Mouse (Mus musculus) T-cell, adult 2 months (primary cell): ENCODE measurements around the gene Atp6v1g2.

ENCODE experiments used
- DNase-seq: peaks from one replicate; pipeline ENCODE4 v3.0.0; 2022; ENCODE audit warnings: low spot score

Gene Atp6v1g2

DNA sequence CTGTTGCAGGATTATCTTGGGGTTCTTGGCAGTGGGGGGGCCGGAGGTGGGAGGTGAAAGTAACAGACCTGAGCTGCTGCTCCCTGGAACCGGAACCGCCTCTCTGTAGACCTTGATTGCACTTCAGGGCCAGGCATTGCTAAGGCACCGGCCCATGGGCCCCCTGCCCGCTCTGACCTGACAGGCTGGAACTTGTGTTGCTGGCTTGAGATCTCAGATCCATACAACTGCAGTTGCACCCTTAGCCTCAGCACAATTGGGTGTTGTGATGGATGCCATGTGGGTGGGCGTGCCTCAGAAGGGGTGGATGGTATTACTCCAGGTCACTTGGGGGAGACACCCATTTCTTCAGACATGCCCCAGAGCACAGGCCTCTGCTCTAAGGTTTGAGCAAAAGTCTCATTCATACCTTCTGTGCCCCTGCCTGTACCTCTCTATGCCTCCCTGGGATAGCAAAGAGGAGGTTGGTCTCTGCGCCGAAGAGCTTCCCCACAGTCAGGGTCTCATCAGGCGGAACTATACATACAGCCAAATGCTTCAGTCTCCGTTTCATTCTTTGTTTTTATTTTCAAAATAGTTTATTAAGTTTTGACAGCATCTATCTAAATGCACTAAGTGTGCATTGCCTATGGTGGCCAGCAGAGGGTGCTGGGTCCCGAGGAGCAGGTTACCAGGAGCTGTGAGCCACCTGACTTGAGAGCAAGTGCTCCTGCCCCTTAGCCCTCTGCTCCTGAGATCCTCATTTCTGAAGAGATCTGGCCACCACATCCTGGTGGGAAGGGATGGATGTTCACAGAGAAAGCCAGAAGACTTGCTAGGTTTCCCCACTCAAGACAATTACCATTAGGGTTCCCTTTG is 21.0 kb downstream of the Atp6v1g2 start:
- peak; percentile 76 for DNase-seq

DNA sequence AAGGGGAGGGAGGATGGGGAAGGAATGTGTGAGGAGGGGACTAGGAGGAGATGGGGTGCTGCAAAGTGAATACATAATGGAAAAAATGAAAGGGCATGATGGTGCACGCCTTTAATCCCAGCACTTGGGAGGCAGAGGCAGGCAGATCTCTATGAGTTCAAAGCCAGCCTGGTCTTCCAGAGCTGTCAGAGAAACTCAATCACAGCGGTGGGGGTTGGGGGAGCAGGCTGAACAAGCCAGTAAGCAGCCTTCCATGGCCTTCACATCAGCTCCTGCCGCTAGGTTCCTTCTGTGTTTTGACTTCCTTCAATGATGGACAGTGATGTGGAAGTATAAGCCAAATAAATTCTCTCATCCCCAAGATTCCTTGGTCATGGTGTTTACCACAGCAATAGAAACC is 21.8 kb downstream of the Atp6v1g2 start:
- DNase-seq, result no peak

DNA sequence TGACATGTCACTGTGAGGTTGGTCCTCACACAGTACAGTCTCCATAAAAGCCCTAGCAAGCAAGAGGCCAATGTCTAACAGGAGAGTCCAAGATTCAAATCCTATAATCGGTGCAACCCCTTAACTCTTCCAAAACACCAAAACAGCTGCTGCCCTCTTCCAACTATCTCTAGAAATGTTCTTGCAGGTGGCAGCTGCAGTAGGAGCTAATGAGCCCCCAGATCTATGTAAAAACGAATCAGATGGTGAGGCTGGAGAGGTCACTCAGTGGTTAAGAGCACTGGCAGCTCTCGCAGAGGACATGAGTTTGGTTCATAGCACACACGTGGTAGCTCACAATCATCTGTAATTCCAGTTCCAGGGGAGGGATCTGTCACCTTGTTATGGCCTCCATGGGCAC is 22.2 kb downstream of the Atp6v1g2 start:
- DNase-seq, result no peak

DNA sequence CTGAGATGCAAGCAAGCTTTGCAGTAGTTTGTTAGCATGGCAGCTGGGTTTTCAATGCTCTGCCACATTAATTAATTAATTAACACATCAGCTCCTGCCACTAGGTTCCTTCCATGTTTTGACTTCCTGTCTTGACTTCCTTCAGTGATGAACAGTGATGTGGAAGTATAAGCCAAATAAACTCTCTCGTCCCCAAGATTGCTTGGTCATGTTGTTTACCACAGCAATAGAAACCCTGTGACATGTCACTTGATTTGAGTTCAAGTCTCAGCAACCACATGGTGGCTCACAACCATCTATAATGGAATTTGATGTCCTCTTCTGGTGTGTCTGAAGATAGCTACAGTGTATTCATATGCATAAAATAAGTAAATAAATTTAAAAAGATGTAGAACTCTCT is 23.9 kb downstream of the Atp6v1g2 start:
- no peak for DNase-seq

DNA sequence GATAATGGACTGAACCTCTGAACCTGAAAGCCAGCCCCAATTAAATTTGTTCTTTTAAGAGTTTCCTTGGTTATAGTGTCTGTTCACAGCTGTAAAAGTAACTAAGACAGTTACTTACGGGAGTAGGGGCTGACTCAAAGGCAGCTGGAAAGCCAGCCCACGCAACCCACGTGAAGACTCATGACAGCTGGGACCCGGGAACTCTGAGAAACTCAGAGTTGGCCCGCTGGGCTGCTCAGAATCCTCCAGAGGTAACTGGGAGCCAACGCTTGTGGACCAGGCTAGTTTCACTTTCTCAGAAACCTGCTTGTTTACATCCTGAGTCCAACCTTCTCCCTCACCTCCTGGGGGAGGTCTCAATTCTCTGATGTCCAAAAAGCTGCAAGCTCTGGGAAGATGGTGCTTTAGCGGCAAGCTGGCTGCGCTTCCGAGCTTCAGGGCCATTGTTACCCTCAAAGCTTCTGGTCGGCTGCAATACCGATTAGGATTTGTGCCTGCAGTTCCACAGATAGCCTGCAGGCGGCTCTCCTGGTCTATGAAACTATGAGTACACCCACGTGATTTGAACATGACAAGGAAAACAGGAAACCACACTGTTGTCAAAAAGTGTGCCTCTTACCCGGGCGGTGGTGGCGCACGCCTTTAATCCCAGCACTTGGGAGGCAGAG is 24.5 kb downstream of the Atp6v1g2 start:
- DNase-seq, result peak; percentile 96

DNA sequence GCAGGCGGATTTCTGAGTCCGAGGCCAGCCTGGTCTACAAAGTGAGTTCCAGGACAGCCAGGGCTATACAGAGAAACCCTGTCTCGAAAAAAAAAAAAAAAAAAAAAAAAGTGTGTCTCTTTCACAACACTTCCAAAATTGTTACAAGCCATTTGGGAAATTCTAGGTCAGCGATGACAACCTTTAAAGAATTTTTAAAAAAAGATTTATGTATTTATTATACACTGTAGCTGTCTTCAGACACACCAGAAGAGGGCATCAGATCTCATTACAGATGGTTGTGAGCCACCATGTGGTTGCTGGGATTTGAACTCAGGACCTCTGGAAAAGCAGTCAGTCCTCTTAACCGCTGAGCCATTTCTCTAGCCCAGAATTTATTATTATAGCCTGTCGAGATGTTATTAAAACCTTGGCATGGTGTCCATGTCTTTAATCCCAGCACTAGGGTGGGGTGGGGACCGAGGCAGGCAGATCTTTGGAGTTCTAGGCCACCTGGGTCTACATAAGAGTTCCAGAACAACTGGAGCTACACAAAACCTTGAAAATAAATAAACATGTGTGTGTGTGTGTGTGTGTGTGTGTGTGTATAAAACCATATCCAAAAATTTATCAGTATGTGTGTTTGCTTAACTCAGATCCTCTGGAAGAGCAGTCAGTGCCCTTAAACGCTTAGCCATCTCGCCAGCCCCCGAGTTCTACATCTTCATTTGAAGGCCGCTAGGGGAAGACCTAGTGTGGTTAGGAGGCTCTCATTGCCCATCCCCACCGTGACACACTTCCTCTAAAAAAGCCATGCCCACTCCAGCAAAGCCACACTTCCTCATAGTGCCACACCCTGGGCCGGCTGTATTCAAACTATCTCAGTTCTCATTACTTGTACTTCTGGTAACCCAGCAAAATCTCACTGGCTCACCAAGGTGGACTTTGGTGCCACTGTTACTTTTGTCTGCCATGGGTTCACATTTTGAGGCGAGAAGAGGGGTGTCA is 25.3 kb downstream of the Atp6v1g2 start:
- peak; percentile 88 for DNase-seq

DNA sequence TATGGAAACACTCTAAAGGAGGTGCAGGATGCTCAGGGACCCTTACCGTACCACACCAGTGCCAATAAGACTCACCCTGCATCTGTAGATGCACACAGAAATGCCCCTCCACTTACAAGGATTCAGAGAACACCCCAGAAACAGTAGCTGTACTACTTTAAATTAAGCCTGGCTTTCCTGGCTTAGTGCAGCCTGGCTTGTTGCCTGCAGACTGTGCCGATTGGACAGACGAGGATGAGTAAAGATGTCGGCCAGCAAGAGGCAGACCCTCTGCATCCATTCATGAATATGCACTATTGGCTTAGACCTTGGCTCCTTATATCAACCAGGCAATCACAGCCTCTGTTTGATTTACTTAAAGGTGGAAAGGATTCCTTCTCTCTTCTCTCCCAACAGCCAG is 26.2 kb downstream of the Atp6v1g2 start:
- no peak for DNase-seq

DNA sequence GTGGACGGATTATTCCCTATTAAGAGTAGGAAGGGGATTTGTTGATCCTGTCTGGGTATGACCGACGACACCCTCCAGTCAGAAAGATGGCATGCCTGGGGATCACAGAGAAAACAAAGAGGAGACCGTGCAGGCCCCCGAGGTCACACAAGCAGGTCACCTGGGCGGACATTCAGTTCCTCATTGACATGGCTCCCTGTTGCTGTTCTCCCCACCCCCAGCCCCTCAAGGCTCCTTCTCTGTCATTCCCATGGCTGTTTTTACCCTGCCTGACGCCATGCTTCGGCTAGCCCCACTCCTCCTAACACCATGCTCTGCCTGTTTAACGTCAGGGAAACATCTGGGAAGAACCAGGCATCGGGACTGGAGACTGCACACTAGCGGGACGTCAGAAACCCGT is 28.2 kb downstream of the Atp6v1g2 start:
- DNase-seq, result no peak

DNA sequence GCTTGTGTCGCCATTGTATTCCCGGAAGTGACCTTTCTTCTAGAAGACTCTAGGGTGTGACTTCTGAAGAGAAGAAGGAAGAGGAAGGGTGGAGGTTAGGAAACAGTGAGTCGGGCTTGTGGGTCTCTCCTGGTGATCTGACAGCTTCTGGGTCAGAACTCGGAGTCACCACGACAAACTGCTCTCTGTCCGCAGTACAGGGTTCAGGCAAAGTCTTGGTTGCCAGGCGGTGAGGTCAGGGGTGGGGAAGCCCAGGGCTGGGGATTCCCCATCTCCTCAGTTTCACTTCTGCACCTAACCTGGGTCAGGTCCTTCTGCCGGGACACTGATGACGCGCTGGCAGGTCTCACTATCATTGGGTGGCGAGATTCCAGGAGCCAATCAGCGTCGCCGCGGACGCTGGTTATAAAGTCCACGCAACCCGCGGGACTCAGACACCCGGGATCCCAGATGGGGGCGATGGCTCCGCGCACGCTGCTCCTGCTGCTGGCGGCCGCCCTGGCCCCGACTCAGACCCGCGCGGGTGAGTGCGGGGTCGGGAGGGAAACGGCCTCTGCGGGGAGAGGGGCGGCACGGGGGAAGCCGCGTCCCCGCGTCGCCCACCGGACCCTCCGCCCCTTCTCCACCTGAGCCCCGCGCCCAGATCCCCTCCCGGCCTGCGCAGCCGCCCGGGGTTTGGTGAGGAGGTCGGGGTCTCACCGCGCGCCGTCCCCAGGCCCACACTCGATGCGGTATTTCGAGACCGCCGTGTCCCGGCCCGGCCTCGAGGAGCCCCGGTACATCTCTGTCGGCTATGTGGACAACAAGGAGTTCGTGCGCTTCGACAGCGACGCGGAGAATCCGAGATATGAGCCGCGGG is 29.4 kb downstream of the Atp6v1g2 start, which contains the start of gene H2-D1:
Gene H2-D1, plus strand, starts transcription at position 67 of the 859 bp plus-strand sequence.
- peak; percentile 100 for DNase-seq

DNA sequence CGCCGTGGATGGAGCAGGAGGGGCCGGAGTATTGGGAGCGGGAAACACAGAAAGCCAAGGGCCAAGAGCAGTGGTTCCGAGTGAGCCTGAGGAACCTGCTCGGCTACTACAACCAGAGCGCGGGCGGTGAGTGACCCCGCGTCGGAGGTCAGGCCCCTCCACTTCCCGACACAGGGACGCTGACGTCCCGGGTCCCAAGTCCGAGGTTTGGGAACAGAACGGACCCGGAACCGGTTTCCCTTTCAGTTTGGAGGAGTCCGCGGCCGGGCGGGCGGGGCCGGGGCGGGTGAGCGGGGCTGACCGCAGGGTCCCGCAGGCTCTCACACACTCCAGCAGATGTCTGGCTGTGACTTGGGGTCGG is 30.0 kb downstream of the Atp6v1g2 start:
- DNase-seq, result no peak

DNA sequence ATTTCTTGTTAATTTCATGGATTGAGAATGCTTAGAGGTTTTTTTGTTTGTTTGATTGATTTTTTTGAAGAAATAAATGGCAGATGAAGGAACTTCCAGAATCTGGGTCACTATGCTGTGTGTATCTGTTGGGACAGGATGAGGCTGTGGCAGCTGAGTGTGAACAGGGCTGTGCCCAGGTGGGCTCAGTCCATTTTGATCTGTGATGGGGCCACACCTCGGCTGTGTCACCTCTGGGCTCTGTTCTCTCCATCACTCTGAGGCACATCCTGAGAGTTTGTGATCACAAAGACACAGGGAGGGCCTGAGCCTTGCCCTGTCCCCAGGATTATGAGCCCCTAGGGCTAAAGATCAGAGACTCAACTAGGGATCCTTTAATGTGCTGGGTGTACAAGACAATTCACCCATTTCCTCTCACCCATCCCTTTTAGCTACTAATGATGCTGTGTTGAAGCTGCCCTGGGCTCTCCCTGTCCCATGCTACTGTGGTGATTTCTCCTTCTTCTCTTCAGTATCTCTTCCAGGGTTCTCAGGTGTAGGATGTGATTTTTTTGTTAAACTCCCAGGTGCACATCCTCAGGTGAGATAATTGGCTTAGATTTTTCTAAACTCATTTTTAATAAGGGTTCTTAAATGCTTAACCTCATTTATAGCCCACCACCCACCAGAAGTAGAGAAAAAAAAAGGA is 34.1 kb downstream of the Atp6v1g2 start:
- DNase-seq, result peak; percentile 42

DNA sequence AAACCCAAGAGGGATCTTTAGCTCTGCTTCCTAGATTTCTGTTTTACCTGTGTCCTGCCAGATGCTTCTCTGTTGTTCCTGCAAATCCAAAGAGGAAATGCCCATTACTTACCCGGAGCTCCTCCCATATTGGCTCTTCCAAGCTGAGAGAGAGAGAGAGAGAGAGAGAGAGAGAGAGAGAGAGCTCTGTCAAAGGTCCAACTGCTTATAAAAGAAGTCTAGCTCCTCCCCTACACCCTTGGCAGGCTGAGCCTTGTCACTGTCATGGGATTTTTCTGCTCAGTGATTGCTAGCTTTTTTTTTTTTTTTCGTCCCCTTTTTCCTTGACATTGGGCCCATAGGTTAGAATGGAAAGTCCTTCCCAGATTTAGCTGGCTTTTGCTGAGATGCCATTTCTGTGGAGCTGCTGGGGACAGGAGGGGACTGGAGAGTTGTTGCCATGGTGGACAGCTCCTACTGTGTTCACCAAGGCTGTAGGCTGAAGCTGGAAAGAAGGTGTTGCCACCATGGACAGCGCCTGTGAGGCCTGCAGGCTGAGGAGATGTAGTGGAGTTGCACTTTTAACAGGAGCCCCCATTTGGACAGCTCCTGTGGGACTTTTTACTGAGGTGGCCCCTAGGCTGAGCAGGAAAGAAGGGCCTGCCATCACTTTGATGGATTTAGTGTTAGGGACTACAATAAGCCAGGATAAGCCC is 36.3 kb downstream of the Atp6v1g2 start:
- DNase-seq, result peak; percentile 35

DNA sequence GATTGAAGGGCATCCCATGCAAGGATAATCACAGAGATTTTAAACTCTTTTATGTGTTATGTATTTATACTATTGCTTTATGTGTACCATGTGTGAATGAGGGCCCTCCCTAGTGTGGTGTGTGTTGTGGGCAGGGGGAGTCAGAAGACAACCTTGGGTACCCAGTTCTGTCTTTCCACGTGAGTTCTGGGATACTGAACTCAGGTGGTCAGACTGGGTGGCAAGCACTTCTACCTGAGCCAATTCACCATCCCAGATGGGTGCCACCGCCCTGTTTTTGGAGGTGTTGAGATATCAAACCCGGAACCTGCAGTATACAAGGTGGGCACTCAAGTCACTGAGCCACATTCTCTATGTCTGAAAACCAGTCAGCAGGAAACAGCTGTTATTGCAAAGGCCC is 38.8 kb downstream of the Atp6v1g2 start:
- DNase-seq, result no peak

DNA sequence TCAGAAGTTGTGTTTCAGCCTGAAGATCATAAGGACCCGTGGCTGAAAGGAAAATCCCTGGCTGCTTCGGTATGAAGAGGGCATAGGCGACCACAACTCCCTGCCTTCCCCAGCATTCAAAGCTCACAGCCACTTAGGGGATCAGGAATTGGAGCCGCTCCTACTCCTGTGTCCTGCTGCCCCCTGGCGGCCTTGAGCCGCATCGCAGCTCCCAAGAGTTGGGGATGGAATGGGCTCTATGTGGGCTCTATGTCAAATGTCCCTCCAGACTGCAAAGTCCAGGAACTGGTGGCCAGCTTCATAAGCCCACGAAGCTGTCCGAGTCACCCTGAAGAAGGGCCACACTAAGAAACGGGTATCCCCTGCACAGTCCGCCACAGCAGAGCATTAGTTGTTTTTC is 41.3 kb downstream of the Atp6v1g2 start:
- peak; percentile 82 for DNase-seq

DNA sequence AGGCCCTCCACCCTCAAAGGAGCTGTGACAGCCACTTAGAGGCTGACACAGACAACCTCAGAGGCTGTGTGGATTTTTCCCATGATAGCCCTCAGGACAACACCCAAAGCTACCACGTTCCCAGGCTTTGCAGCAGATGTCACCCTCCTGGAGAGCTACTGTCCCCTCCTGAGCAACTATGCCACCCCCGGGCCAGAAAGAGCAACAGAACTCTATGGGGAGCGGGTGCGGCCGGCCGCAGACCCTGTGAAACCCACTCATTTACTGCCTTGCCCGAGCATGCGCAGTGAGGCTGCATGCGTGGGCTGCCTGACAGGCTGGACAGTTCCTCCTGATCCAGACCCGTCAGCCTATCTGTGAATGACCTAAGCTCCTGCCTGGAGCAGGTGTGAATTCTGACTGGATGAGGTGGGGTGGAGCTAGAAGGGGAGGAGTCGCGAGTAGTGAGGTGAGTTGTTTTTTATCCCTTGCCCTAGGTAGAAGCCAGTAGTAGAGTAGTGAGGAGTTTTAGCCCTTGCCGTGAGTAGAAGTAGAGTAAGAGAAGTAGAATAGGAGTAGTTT is 42.9 kb downstream of the Atp6v1g2 start:
- no peak for DNase-seq

DNA sequence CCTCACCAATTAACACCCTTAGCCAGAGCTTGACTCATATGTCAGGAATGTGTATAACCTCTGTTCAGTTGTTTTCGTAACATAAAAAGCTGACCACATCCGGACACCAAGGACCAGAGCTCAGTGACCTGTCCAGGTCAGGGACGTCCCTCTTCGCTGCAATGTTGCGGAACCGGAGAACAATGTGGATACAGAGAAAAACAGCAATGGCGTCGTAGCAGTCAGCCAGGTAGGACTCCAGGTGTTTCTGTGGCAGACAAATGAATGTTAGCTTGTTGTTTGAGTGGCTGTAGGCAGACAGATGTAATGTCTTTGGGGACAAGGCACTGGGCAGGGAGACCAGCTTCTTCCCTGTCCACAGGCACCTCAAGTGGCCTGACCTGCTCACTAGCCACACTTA is 44.6 kb downstream of the Atp6v1g2 start:
- no peak for DNase-seq

DNA sequence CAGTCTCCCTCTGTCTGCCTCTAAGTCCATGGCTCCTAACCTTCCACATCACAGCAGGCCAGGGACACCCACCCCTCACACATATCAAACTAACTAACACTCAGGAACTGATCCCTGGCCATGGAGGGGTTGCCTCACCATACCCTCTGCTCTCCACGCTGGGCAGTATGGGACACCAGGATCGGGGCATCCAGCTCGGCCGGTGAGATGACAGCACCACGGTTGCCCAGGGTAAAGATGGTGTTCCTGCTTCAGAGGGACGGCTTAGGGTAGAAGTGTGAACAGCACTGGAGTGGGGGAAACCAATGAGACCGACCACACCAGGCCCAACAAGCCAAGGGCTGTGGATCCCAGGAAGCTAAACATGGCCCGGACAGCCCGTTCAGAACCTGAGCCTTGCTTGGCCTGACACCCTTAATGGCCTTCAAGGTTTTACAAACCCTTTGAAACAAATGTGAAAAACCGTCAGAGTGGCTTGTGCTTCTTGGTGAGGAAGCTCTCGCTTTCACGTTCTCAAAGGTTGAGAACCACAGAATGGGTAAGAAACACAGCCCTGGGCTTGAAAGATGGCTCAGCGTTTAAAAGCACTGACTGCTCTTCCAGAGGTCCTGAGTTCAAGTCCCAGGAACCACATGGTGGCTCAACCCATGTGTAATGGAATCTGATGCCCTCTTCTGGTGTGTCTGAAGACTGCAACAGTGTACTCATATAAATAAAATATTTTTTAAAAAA is 45.7 kb downstream of the Atp6v1g2 start:
- DNase-seq, result no peak

DNA sequence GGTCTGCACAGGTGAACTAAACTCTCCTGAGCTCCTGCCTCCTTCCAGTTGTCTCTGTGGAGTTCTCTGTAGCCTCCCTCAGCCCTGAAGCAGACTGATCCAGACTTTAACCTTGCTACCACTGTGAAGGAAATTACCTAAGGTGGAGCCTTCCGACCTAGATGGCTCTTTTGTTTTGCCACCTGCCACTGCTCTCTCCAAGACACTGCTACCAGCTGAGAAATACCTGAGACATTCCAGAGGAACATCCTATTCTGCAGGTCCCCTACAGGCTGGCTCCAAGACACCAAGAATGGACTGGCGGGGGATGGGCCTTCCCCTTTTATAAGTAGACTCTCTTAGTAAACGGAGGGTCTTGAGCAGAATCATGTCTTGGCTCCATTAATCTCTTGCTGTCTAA is 46.8 kb downstream of the Atp6v1g2 start:
- no peak for DNase-seq

DNA sequence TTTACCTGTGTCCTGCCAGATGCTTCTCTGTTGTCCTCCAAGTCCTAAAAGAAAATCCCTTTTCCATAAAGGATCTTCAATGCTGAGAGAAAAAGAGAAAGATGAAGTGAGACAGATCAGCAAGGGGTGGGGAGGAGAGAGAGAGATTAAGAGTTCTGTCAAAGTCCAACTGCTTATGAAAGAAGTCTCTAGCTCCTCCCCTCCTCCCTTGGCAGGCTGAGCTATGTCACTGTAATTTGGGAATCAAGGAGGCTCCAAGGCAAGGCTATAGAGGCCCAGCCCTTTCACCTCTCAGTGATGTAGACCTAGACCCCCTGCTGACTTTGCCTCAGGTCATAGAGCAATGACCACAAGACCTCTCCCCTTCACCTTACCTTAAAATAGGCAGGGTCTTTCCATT is 52.0 kb downstream of the Atp6v1g2 start:
- no peak for DNase-seq
